Mouse (Mus musculus): ENCODE measurements at regions not wholly inside any gene's neighbourhood (a gene's known extent, or its start where the extent isn't known, plus 50 kb on each side); places are given as distances from the start of the nearest gene placed in this dataset.
"Not testable (repeated sequence)": the region's sequence is repeated elsewhere in the genome, so short reads cannot be mapped to it uniquely, and the experiment has no call there.

DNA sequence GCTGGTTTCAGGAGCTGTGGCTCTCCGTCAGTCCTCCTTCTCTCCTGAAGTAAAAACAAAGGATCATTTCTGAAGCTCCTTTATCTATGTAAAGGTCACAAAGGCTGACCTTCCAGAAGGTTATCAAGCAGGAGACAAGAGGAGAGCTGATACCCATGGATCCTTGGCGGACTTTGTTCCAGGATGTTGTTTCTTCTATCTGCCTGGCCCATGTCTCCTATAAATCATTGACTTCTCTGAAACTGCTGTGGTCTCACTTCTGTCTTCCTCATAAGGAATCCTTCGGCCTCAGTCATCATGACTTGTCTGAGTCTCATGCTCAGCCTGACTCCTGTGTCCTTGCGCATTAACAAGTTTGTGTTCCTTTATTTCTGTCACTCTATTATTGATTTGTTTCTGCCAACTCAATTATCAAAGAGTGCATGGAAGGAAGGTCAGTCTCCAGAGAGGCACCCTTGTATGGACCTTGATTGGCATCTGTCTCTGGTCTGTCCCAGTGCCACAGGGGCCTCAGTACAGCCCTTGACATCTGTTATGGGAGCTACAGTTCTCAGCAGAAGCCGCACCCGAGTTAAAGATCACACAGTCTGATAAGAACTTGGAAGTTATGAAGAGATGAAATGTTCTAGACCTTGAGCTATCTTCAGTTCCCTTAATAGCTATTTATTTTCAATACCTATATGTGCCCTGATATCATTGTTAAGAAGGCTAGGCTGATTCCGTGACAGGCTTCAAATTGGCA, 53.2 kb upstream of the Dazl start:
- no peak for ATAC-seq

- not testable (repeated sequence) for ATAC-seq
Observed at GRCm38 (mm10) chr17:50353818-50354217, 60.4 kb upstream of the Dazl start.

DNA sequence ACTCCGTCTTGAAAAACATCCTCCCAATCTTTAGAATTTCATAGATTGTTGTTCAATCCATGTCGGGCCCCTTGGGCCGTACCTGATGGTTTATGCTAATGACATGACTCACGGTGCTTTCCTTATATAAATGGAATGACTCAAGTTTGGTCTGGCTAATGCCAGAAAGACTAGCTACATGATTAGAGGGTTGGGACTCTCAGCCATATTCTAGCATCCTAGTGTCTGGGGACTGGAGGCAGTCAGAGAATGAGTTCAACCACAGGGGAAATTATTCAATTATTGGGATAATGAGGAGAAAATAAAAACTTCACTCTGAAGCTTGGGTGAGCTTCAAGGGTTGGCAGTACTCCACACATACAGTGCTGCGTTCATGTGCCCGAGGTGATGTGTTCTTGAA, 60.9 kb upstream of the Dazl start:
- ATAC-seq, result no peak

- no peak for ATAC-seq
Observed at GRCm38 (mm10) chr17:50361657-50362233, 68.3 kb upstream of the Dazl start.

GRCm38 (mm10) chr17:50365396-50365795, 72.0 kb upstream of the Dazl start:
- no peak for ATAC-seq

- ATAC-seq, result no peak
Observed at GRCm38 (mm10) chr17:50366181-50366580, 72.7 kb upstream of the Dazl start.

GRCm38 (mm10) chr17:50369216-50369875, 75.9 kb upstream of the Dazl start:
- ATAC-seq, result no peak

- no peak for ATAC-seq
Observed at GRCm38 (mm10) chr17:50370484-50370883, 77.0 kb upstream of the Dazl start.

DNA sequence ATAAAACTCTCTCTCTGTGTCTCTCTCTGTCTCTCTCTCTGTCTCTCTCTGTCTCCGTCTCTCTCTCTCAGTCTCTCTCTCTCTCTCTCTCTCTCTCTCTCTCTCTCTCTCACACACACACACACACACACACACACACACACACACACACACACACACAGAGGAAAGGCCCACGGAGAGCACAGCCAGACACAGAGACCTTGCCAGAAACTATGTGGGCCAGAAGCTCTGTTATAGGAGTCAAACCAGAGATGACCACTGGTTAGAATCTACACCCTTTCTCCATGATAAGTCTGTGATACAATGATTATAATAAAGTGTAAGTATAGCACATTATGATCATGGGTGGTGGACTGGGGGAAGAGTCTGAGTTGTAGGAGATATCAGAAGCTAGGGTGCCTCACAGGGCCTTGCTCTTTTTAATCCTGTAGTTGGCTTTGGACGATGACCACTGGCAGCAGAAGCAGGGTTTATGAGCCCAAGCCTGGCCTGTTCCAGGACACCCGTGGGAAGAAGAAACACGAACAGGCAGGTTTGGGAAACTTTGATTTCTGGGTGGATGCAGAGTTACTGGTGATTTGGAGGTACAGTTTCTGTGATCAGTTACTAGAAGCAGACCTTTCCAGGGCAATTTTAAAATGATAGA, 80.2 kb upstream of the Dazl start:
- no peak for ATAC-seq

DNA sequence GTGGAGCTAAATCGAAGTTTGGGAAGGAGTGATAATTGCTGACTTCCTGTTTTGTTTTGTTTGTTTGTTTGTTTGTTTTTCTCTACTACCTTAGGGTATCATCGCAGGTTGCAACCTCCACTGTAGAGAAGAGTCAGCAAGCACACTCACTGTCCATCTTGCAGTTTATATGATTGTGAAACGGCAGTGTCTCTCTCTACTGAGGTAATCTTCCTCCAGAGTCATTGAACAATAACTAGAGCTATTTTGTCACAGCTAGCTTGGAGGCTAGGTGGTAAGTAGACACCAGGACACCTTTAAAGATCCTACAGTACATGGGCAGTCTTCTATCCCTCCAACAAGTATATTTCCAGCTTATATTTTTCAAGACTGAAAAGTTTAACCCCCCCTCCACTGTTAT, 82.0 kb upstream of the Dazl start:
- ATAC-seq, result no peak

DNA sequence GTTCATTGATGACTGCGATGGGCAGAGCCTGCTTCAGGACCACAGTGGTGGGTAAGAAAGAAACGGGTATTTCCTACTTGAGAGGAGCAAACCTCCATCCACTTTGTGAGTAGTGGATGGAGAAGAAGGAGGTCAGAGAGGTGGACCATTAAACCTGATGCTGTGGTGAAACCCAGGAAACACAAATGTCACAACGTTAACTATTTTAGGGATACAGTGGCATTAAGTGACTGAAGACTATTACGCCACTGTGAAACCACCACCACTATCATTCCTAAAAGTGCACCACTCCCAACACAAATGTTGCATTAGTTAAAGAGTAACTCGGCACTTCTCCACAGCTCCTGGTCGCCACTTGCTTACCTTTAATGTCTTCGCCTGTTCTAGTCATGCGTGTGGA, 83.3 kb upstream of the Dazl start:
- no peak for ATAC-seq

DNA sequence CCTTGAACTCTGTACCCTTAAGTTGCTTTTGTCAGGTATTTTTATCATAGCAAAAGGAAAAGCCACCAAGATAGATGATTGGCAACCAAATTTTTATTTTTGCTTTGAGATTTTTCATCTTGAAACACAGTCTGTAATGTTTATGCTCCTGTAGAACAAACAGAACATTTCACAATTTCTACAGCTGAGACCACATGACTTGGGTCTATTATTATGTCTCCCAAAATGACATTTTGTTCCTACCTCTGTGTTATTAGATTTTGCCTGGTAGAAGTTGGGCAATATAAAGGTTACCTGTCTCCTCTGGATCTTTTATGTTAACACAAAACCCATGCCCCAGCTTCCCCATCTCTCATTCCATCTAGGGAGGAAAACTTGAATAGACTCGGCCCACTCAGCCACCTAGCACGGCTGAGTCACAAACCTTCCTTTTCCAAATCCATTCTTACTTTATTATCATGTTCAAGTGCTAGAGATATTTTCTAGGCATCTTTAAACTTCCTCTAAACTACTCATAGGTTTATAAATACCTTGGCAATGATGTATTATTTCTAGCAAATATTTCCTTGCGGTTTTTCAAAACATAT, 84.8 kb upstream of the Dazl start:
- ATAC-seq, result no peak

DNA sequence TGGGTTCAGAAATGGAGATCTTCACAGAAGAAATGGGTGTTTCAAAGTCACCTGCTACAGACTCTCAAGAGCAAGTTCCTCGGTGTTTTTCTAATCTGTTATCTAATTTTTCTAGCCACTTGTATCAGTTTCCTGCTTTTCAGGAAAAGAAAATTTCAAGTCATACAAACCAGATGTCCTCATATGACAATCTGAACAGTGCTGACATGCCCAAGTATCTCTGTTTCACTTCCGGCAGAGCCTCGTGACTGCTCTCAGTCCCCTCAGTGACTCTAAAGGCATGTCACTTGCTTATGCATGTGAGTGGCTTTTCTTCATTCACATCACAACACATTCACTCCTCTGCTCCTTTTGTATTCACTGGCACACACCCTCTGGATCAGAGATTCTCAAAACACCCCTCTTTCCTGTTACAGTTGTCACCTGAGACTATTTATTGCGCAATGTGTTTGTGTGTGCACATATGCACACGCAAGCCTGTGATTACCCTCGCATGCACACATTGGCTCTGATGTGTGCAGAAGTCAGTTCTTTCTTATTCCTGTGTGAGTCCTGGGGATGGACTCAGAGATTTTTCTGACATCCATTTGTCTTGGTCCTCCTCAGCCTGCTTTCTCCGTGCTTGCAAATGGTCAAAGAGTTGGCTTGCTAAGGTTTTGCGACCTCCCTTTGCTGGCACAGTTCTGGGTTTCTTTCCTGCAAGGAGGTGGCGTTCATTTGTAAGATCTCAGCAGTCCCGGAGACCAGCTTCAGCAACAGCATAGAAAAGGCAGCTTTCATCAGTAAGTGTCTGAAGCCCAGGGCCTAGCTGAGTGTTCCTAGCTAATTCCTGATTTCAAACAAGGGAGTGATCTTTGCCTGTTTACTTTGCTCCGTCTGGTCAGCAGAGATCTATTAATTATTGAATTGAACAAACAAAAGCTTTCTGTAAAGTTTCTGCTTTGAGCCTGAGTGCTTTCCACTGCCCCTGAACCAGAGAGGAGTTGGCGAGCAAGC, 95.6 kb upstream of the Dazl start:
- ATAC-seq, result peak; percentile 40

DNA sequence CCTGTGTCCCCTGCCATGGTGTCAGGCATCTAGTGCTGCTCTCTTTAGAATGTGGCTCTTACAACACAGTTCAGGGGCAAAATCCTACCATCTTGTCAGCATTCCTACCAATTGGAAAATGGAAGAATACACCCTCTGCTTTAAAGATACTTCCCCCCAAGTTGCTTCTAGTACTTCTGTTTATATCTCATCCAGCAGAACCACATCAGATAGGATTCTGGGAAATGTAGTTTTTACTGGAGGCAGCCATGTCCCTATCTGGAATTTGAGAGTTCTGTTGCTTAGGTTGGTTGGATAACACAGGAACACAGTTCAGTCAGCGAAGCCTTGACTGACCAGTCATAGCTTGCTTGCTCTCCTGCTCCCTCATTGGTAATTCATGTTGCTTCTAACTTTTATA, 96.7 kb upstream of the Dazl start:
- ATAC-seq, result no peak

DNA sequence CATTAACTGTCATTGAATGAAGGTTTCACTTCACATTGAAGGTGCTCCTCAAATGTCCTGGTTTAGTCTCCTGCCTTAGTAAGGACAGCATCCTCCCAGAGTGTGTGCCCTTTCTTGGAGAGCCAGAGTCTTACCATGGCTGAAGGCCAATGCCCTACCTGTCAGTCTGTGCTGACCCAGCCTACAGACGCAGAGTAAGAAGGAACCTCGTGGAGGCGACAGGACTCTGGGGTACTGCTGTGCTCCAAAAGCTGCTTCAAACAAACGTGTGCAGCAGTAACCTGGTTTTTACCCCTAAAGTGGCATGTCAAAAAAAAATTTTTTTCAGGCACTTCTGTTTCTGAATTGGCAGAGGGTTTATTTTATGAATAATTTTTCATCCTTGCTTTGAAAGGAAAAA, 97.8 kb upstream of the Dazl start:
- no peak for ATAC-seq

- ATAC-seq, result no peak
Observed at GRCm38 (mm10) chr17:50391996-50392395, 98.6 kb upstream of the Dazl start.

GRCm38 (mm10) chr17:50392428-50392827, 99.0 kb upstream of the Dazl start:
- ATAC-seq, result no peak

DNA sequence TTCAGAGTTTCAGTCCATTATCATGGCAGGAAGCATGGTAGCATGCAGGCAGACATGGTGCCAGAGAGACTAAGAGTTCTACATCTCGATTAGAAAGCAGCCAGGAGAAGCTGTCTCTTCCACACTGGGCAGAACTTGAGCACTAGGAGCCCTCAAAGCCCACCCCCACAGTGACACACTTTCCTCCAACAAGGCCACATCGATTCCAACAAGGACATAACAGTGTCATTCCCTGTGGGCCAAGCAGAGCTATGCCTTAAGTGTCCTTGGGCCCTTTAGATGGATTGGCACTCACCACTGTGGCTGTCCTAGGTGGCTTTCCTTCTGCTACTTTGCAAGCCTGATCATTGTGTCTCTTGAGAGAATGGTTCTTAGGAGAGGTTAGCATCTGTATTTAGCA, 99.5 kb upstream of the Dazl start:
- ATAC-seq, result no peak

GRCm38 (mm10) chr17:50393698-50394097, 100.3 kb upstream of the Dazl start:
- no peak for ATAC-seq

GRCm38 (mm10) chr17:50394801-50395200, 101.4 kb upstream of the Dazl start:
- no peak for ATAC-seq

DNA sequence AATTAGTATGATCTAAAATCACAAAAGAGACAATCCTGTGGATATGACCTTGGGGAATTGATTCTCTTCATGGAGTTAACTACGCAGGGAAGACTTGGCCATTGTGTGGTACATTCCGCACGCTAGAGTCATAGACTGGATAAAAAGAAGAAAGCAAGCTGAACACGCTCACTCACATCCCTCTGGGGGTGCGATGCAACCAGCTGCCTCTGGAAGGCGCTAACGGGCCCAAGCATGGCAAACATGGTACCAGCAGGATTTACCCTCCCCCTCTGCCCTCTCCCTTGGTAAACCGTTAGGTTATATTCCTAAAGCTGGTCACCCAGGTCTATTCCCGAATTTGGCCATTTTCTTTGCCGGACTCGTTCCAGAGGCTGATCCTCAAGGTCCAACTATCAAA, 102.2 kb upstream of the Dazl start:
- no peak for ATAC-seq

GRCm38 (mm10) chr17:50397324-50397723, 103.9 kb upstream of the Dazl start:
- ATAC-seq, result no peak
